Mouse (Mus musculus): ENCODE measurements at regions not wholly inside any gene's neighbourhood (a gene's known extent, or its start where the extent isn't known, plus 50 kb on each side); places are given as distances from the start of the nearest gene placed in this dataset.

GRCm38 (mm10) chr1:176427835-176428234 lies 152.7 kb upstream of the Pld5 start:
- WGBS: 63% methylated on average over 4 of the region's 4 CpGs
- no peak overlapping the region for H3K27ac ChIP-seq (ENCODE audit: insufficient read depth, low read depth, low read length)
- H3K36me3 ChIP-seq (ENCODE audit: control insufficient read depth, insufficient read depth, low read length): no peaks in the 10 kb centered on the region
- no peak overlapping the region for H3K4me3 ChIP-seq (ENCODE audit: low read depth, low read length)
- no peaks in the 10 kb centered on the region for H3K4me1 ChIP-seq (ENCODE audit: control insufficient read depth, insufficient read depth, insufficient read length, low read length)
- TF ChIP-seq POLR2A (IDR thresholded peaks at IDR 0.05; ENCODE audit: low read depth, low read length): no peak
- no peak for TF ChIP-seq CTCF (IDR thresholded peaks at IDR 0.05; ENCODE audit: extremely low read depth, insufficient read length, insufficient replicate concordance, low read depth, low read length)
- no peaks in the 10 kb centered on the region for H3K27me3 ChIP-seq (ENCODE audit: control insufficient read depth, insufficient read depth, low read length)

GRCm38 (mm10) chr1:176427046-176427445 lies 151.9 kb upstream of the Pld5 start:
- 73% methylated on average over 2 of the region's 2 CpGs for WGBS
- Histone ChIP-seq H3K4me1 (ENCODE audit: control insufficient read depth, insufficient read depth, insufficient read length, low read length) (no peaks in the 10 kb centered on the region), H3K4me3 (ENCODE audit: low read depth, low read length) (no peak overlapping the region), H3K27ac (ENCODE audit: insufficient read depth, low read depth, low read length) (no peak overlapping the region), H3K27me3 (ENCODE audit: control insufficient read depth, insufficient read depth, low read length) (no peaks in the 10 kb centered on the region), H3K36me3 (ENCODE audit: control insufficient read depth, insufficient read depth, low read length) (no peaks in the 10 kb centered on the region)
- no peak for TF ChIP-seq POLR2A (IDR thresholded peaks at IDR 0.05; ENCODE audit: low read depth, low read length)
- TF ChIP-seq CTCF (IDR thresholded peaks at IDR 0.05; ENCODE audit: extremely low read depth, insufficient read length, insufficient replicate concordance, low read depth, low read length): no peak

- 80% methylated on average over 1 of the region's 1 CpGs for WGBS
Measured at GRCm38 (mm10) chr1:176417251-176417650, 142.1 kb upstream of the Pld5 start.

GRCm38 (mm10) chr1:176404128-176404527 lies 129.0 kb upstream of the Pld5 start:
- 86% methylated on average over 3 of the region's 3 CpGs for WGBS
- TF ChIP-seq CTCF (IDR thresholded peaks at IDR 0.05; ENCODE audit: extremely low read depth, insufficient read length, insufficient replicate concordance, low read depth, low read length): no peak
- no peak for TF ChIP-seq POLR2A (IDR thresholded peaks at IDR 0.05; ENCODE audit: low read depth, low read length)
- no peaks in the 10 kb centered on the region for H3K27me3 ChIP-seq (ENCODE audit: control insufficient read depth, insufficient read depth, low read length)

More at GRCm38 (mm10) chr1:176417251-176417650, 142.1 kb upstream of the Pld5 start:
- H3K4me1 ChIP-seq (ENCODE audit: control insufficient read depth, insufficient read depth, insufficient read length, low read length): no peaks in the 10 kb centered on the region
- H3K27ac ChIP-seq (ENCODE audit: insufficient read depth, low read depth, low read length): no peak overlapping the region
- no peak for TF ChIP-seq POLR2A (IDR thresholded peaks at IDR 0.05; ENCODE audit: low read depth, low read length)
- TF ChIP-seq CTCF (IDR thresholded peaks at IDR 0.05; ENCODE audit: extremely low read depth, insufficient read length, insufficient replicate concordance, low read depth, low read length): no peak
- no peaks in the 10 kb centered on the region for H3K36me3 ChIP-seq (ENCODE audit: control insufficient read depth, insufficient read depth, low read length)
- no peak overlapping the region for H3K4me3 ChIP-seq (ENCODE audit: low read depth, low read length)
- no peaks in the 10 kb centered on the region for H3K27me3 ChIP-seq (ENCODE audit: control insufficient read depth, insufficient read depth, low read length)

GRCm38 (mm10) chr1:176379645-176380044 lies 104.5 kb upstream of the Pld5 start:
- Histone ChIP-seq H3K27me3 (ENCODE audit: control insufficient read depth, insufficient read depth, low read length) (no peaks in the 10 kb centered on the region), H3K36me3 (ENCODE audit: control insufficient read depth, insufficient read depth, low read length) (no peaks in the 10 kb centered on the region), H3K4me3 (ENCODE audit: low read depth, low read length) (no peak overlapping the region), H3K4me1 (ENCODE audit: control insufficient read depth, insufficient read depth, insufficient read length, low read length) (peaks cover 4% of the 10 kb centered on the region; the same call in 1 of the 2 replicates), H3K27ac (ENCODE audit: insufficient read depth, low read depth, low read length) (no peak overlapping the region)
- TF ChIP-seq POLR2A (IDR thresholded peaks at IDR 0.05; ENCODE audit: low read depth, low read length): no peak
- TF ChIP-seq CTCF (IDR thresholded peaks at IDR 0.05; ENCODE audit: extremely low read depth, insufficient read length, insufficient replicate concordance, low read depth, low read length): no peak

More at GRCm38 (mm10) chr1:176404128-176404527, 129.0 kb upstream of the Pld5 start:
- Histone ChIP-seq H3K4me1 (ENCODE audit: control insufficient read depth, insufficient read depth, insufficient read length, low read length) (no peaks in the 10 kb centered on the region), H3K4me3 (ENCODE audit: low read depth, low read length) (no peak overlapping the region), H3K36me3 (ENCODE audit: control insufficient read depth, insufficient read depth, low read length) (no peaks in the 10 kb centered on the region), H3K27ac (ENCODE audit: insufficient read depth, low read depth, low read length) (no peak overlapping the region)

GRCm38 (mm10) chr1:176366900-176367299 lies 91.8 kb upstream of the Pld5 start:
- TF ChIP-seq POLR2A (IDR thresholded peaks at IDR 0.05; ENCODE audit: low read depth, low read length) (no peak), CTCF (IDR thresholded peaks at IDR 0.05; ENCODE audit: extremely low read depth, insufficient read length, insufficient replicate concordance, low read depth, low read length) (no peak)
- 82% methylated on average over 3 of the region's 3 CpGs for WGBS
- no peaks in the 10 kb centered on the region for H3K4me1 ChIP-seq (ENCODE audit: control insufficient read depth, insufficient read depth, insufficient read length, low read length)
- no peaks in the 10 kb centered on the region for H3K36me3 ChIP-seq (ENCODE audit: control insufficient read depth, insufficient read depth, low read length)
- H3K4me3 ChIP-seq (ENCODE audit: low read depth, low read length): no peak overlapping the region
- H3K27me3 ChIP-seq (ENCODE audit: control insufficient read depth, insufficient read depth, low read length): no peaks in the 10 kb centered on the region
- H3K27ac ChIP-seq (ENCODE audit: insufficient read depth, low read depth, low read length): no peak overlapping the region

GRCm38 (mm10) chr1:176360957-176361356 lies 85.8 kb upstream of the Pld5 start:
- no peaks in the 10 kb centered on the region for H3K4me1 ChIP-seq (ENCODE audit: control insufficient read depth, insufficient read depth, insufficient read length, low read length)
- no peak overlapping the region for H3K4me3 ChIP-seq (ENCODE audit: low read depth, low read length)
- WGBS: 72% methylated on average over 3 of the region's 3 CpGs

More at GRCm38 (mm10) chr1:176360957-176361356, 85.8 kb upstream of the Pld5 start:
- no peak overlapping the region for H3K27ac ChIP-seq (ENCODE audit: insufficient read depth, low read depth, low read length)
- no peaks in the 10 kb centered on the region for H3K36me3 ChIP-seq (ENCODE audit: control insufficient read depth, insufficient read depth, low read length)
- H3K27me3 ChIP-seq (ENCODE audit: control insufficient read depth, insufficient read depth, low read length): no peaks in the 10 kb centered on the region
- TF ChIP-seq CTCF (IDR thresholded peaks at IDR 0.05; ENCODE audit: extremely low read depth, insufficient read length, insufficient replicate concordance, low read depth, low read length) (no peak), POLR2A (IDR thresholded peaks at IDR 0.05; ENCODE audit: low read depth, low read length) (no peak)

All from small intestine, adult 2 months (tissue).